Mouse (Mus musculus) adrenal gland, postnatal 36 days (tissue): ENCODE data around the gene Nln. TPM values are rescaled to one million over a fixed set of nuclear protein-coding genes. Genes with fewer than 3 reads are reported as not detected.

Experiments
- DNase-seq, 2 experiments: peaks; one replicate each; pipeline ENCODE4 v3.0.0; 2021; ENCODE audit warnings: mixed read lengths in 1 of 2
- total RNA-seq, 2 experiments: library from RNA; stranded (reverse); gene quantifications; 2 replicates each; pipeline ENCODE4 v1.2.3; 2021

Gene Nln
- total RNA-seq, 2 experiments from 2014 or later: 20.0 to 21.0 TPM

DNA sequence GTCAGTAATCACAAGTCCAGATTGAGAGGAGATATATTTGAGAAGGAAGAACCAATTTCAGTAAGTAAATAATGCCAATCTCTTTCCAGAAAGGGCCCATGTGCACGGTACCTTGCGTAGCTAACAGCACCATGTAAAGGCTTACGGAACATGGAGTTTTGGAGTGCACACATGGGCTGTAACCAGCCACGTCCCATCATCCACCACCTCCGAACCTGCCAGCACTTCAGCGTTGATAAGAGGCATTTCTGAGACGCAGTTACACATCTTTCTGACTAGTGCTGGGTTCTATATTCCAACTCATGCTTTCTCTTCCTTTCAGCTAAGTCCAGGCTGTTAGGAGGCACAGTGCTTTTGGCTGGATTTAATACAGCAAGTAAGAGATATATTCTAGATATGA is 12.2 kb downstream of the Nln start:
- no peak for DNase-seq

DNA sequence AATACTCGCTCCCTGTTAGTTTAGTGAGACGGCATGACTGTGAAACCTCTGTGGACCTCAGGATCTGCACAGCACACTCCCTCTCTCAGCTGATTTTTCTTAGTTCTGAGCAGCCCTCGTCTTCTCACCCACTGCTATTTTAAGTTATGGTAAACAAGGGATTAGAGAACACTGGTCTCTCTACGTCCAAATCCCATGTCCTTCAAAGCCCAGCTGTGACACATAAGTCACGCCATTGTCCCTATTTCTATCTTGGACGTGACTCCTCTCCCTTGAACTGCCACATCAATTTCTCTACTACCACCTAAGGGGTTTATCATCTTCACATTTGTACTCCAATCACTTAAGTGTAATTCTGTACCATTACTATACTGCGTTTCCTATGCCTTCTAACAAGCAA is 13.5 kb downstream of the Nln start:
- DNase-seq: no peak

DNA sequence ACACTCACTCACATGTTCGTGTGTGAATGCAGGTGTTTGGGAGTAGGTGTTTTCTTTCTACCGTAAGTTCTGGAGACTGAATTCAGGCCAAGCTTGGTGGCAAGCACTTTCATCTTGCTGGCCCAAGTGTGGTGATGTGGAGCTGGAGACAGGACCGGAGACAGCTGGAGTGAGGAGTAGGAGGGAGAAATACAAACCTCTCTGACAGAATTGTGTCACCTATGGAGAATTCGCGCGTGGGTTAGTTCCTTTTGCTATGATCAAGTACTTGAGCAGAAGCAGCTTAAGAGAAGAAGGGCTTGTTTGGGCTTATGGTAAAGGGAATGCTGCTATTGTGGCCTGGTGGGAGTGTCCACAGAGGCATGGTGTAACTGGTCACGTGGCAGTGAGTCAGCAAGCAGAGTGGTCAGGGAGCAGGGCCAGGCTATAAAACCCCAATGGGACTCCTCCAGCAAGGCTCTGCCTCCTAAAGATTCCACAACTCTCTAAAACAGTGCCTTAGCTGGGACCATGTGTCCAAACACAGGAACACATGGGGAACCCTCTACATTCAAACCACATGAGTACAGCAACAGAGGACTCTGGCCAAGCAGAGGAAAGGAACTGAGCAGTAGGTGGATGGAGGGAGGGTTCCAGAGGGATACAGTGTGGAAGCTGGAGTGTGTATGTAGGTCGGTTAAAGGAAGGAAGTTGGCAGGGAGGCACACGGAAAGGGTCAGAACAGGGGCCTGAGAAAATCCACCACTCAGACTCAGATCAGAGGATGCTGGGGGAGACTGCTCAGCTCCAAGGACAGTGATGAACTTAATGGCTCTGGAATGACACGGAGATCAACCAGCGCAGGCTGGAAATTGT is 14.7 kb downstream of the Nln start:
- DNase-seq: peak; percentile 54 to 65

DNA sequence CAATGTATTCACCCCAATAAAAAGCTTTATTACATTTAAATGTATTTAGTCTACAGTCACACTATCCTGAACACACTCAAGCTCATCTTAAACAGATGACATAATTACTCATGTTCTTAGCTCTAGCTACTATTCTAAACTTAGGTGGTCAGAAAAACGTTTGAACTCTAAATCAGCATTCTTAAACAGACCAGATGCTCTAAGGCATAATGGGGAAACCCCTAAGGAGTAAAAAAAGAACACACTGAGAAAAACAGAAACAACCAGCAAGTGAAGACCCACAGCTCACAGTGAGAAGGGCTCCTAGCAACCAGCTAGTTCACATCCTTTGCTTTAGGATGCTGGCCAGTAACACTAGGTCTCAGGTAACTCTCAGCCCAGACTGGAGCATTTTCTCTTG is 17.7 kb downstream of the Nln start:
- DNase-seq: no peak

DNA sequence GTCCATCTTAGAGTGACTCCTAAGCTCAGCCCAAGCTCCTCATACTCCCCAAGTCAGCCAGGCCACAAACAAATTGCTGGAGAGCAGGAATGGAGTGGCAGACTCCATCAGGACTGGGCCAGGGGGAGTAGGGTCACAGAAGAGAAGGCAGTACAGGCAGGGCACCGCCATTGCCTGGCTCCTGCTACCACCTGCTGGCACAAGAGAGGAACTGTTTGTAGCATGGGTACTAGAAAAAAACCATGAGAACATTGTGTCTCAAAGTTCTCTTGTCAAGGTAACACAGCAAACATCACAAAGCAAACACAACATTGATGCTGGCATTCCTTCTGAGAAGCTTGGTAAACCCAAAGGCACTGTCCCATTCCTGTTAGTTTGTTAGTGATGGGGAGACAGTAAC is 20.0 kb downstream of the Nln start:
- peak; percentile 58 to 71 for DNase-seq

DNA sequence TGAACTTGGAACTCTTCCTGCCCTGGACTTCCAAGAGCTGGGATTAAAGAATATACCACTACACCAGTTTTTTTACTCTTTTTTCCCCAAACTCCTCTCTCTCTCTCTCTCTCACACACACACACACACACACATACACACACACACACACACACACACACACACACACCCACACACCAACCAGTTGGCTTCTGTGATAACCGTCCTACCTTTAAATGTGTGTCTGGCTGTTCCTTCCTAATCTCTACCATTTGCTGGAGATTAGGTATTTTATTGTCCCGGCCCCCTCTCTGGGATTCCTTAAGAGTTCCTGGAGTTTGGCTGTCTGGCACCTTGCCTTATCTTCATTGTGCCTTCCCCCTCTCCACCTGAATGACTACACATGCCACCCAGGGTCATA is 24.8 kb downstream of the Nln start:
- no peak for DNase-seq

DNA sequence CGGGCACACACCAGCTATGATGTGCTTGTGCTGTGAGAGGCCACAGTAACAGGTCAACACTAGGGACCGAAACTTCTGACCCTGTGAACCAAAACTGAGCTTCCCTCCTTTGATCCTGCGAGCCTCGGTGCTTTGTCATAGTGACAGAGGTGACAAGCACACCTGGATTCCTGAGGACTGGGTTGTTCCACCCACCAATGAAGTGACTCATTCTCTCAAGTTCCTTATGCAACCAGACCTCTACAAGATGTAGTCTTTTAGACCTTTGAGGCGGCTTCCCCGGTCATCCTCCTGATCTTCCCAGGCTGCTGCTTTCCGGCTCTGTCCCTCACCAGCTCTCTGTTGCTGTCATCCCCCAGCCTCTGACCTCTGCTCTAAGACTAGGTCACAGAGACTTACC is 26.9 kb downstream of the Nln start:
- DNase-seq: no peak

DNA sequence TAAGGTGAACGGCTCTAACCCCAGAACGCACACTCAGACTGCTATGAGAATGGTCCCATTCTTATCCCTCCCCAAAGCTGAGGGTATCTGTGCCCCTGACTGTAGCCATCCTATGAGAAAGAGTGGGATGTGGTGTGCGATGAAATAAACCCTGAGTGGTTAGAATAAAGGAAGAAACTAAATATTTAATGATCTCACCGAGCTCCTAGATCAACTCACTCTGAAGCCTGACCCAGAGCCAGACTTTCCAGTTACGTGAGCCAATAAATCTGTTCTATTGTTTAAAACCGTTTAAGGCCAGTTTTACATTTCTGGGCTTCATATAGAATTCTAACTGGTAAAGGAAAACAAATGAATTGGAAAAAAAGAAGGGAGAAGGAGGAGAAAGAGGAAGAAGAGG is 32.4 kb downstream of the Nln start:
- no peak for DNase-seq

DNA sequence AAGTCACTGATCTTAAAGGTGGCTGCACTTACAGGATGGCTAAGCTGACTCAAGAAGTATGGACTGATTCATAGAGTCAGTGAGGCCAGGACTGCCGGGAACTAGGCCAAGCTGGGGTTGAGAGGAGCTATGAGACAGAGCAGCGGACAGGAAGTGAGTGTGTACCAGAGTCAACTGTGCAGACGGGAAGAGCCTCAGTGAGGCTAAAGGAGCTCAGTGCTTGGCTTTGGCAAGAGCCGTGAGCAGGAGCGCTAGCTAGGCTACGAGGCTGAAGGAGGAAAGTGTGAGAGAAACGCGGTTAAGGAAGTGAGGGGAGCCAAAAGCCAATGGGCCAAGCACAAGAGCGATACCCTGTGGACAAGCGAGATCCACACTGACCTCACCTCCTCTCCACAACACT is 34.7 kb downstream of the Nln start:
- DNase-seq: peak; percentile 73 to 76

DNA sequence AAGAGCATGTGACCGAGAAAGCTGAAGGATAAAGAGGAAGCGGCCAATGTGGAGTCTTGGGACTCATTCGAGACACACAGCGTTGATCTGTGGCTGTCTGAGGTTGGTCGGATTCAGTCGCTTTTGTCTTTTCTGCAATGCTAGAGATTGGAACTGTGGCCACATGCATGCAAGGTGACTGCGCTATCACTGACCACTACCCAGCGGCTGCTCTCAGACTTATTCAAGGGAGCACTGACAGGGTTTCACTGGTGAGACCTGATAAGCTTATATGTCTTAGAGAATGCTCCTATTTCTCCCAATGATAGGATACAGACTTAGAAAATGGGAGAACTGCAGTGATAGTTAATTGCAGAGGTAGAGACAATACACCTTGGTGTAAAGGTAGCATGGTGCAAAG is 35.2 kb downstream of the Nln start:
- DNase-seq: no peak

DNA sequence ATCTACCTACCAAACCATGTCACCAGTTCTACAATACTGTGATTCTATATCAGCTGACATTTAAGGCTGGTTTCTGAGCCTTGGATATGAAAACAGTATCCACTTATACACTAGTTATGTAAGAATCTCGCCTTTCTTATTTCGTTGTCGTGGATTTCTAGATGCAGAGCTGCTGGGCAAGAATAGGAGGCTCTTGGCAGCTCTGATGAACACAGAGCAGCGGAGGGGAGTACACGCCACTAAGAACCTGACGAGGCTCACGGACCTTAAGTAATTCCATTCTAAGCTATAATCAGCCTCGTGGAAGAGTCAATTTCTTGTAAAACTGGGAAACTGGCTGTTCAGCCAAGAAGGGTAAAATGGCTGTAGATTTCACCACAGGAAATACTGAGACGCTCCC is 37.1 kb downstream of the Nln start:
- no peak for DNase-seq

DNA sequence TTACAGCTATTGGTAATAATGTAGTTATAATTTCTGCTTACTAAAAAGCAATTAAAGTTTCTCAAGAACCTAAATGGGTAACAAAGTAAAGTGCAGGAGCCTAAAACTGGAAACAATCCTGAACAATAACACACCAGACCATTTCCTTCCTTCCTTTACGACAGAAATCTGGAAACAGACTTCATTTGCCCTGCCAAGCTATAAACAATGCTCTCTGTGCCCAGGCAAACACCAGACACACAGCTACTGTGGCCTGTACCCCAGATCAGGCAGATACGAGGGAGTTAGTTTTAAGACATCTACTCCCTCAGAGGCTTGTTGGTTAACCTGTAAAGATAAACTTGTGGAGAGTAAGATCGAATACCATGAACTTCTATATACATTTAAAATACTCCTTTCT is 38.7 kb downstream of the Nln start:
- DNase-seq: no peak

DNA sequence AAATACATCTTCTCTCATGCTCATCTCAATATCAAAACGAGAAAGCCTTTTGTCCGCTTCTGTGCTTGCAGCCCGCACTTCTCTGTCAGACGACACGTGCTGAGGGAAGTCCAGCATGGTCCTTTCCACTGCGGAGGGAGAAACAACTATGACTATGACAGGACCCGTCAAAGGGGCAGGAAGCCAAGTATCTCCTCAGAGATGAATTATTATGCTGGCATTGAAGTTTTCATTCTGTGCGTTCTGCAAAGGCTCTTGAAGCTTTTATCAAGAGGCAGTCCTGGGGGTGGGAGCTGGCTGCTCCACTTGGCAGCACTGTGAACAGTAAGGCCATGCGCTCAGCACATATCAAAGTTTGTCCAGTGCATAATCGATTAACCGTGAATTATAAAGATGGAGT is 40.2 kb downstream of the Nln start:
- peak; percentile 34 to 66 for DNase-seq

DNA sequence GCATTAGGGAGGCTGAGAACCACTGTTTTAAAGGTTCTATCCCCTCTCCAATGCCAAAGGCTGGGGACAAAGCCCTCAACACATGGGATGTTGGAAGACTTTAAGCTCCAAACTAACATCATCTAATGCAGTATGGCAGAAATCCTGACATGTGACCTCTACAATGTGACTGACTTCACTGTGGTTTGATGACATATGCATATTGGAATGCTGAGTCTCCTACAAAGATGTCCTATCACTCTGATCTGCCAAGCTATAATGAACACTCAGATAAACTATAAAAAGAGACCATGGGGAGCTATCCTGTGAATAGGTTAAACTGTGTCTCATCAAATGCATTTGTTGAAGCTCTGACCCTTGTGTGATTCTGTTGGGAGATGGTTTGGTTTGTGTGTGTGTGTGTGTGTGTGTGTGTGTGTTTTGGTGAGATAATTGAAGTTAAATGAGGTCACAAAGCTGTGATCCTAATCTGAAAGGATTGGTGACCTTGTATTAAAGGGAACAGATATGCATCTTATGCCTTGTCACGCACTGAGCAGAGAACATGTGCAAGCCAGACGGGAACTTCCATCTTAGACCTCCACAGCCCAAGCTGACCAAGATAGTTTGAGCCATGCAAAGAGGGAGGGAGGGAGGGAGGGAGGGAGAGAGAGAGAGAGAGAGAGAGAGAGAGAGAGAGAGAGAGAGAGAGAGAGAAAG is 43.6 kb downstream of the Nln start:
- DNase-seq: no peak

DNA sequence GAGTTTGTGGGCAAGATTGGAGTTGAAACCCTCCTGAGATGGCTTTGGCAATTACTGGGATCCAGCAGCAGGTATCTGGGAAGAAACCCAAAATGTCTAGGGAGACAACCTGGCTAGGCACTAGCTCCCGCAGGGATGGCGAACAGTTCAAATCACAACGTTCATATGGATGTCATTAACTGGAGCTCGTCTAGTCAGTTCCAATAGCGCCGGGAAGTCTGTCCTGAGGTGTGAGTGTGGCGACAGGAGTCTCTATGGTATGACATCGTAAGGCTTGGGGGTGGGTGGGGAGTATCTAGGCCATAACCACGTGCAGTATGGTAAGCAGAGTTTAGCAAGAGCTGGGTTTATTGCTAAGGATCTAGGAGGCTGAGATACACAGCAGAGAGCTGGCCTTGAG is 46.4 kb downstream of the Nln start:
- no peak for DNase-seq

DNA sequence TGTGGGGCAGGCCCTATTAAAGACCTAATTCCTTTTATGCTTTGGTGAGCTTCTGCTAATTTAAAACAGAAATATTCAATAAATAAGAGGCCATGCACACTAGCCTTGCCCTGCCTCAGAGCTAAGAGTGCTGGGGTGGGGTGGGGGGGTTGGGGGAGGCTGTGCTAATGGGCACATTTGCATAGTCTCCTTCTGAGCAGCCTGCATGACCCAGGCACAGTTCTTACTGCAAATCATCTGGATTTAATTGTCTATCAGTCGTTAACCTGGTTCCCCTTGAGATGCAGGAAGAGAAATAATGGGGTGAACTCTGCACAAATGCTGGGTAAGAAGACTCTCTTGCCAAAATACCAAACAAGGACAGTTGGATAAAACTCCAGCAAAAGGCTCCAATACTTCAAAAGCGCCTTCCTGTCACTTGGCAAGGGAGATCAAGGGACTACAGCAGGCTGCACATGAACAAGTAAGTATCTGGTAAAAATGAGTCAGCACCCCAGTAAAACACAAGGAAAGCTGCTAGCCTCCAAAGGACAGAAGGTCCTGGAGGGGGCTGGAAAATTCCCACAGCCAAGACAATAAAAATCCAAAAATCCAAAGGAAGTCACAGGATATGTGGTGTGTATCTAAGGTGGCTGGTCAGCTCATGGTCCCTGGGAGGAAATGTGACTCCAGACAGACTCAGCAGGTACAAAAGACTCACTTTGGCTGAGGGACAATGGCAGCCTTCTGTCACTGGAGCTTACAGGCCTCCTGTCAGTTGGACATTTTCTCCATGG is 47.3 kb downstream of the Nln start:
- DNase-seq: peak; percentile 41 to 55

DNA sequence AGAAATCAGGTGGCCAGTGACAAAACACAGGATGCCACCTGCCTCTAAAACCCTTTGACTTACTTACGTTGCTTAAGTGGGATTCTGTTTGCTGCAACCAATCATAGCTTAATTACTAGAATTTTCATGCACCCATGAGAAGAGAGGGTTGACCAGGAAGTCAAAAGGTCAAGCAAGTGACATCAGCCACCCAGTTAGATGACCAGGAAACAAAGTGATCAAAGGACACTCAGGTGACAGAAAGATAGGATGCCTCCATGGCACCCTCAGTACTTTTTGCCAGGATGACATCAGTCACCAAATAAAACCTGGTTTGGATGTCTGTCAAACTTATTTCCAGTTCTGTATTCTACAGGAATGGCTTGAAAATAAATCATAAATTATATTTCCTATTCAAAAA is 49.2 kb downstream of the Nln start:
- no peak for DNase-seq

DNA sequence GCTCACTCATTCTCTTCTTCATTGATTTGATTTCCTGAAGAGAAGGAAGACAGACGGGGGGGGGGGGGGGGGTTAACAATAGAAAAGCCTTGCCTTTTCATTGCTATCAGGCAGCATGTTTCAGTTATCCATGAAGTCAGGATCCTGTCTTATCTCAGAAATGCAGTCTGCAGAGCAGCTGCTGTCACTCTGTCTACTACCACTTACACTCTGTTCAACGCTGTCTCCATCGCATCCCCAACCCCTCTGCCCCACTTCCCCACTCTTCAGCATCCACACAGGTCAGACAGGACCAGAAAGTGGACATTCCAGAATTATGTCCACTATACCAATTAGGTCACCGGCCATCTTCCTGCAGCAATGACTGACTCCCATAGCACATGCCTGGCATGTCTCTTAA is 49.9 kb downstream of the Nln start:
- DNase-seq: no peak

DNA sequence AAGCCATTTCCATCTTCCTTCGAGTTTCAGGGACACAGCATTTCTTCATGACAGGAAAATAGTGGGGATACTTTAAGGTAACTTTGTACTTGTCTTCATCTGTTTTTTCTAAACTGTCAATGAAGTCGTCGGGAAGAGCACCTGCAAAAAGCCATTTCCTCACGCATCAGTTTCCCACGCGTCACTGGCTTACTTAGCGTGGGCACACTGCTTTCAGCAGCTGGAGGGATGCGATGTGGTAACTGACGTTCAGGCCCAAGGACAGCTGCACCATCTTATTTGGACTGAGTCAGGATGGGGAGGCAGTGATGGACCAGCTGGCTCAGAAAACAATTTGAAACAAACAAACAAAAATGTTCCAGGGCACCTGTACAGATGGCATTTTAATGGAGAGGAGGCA is 50.7 kb downstream of the Nln start:
- no peak for DNase-seq

DNA sequence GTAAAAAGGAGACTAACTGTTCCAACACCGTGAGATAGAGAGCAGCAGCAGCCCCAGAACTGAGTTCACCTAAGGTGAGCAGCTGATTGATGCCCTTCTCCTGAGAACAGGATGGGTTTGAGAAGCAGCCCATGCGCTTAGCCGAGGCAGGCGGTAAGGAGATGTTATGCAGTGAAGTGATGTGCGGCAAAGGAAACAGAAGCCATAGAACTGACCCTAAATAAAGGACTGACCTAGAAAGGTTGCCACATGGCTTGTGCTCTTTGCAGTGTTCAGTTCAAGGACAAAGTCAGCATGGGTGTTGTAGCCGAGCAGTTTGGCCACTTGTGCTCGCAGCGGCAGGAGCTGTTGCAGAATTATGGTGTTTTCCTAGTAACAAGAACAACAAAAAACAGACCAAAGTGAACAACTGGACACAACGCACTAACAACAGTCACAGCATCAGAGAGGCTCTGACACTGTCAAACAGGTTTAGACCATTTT is 57.1 kb downstream of the Nln start:
- no peak for DNase-seq

DNA sequence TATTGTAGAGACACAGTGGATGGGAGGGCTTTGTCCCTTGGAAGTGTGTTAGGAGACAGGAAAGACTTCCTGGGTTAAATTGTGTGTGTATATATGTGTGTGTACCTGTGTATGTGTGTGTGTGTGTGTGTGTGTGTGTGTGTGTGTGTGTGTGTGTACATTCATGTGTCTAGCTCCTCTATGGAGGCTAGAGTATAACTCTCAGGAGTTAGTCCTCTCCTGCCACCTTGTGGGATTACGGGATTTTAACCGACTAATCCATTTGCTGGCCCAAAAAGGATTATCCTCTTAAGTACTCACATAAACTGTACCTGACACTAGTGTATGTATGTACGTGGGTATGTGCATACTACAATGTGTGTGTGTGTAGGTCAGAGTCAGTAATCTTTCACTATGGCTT is 60.6 kb downstream of the Nln start:
- peak in 1 of 2 experiments; percentile 63 for DNase-seq

DNA sequence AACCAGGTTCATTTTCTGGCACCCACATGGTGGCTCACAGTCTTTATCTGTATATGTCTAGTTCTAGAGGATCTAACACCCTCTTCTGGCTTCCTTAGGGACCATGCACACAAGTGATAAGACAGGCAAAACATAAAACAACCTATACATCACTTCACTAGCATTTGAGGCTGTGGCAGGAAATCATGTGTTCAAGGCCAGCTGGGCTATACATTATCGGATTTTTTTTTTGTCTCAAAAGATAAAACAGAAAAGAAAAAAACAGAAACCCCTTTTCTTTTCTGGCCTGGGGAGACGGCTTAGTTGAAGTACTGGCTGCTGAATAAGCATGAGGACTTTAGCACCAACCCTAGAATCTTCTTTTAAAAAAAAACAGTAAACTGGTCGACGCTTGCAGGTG is 64.3 kb downstream of the Nln start:
- no peak for DNase-seq

DNA sequence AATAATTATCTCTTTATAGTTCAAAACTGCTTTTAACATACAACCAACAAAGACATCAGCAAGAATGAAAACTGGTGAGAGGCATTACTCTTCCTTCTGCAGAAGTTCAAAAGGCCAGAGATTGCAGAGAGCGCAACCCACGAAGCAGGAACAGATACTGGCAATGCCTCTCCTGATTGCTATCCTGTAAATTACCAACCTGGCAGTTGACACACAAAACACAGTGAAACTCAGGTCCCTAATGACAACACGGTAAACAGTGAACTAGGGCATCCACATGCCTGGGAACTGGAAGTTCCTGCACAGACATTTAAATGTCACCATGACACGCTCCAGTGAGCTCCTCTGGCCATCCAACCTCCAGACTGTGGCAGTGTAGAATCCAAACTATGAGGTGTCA is 65.1 kb downstream of the Nln start:
- no peak for DNase-seq
